Mouse (Mus musculus): ENCODE data around the gene Pinlyp.

DNA sequence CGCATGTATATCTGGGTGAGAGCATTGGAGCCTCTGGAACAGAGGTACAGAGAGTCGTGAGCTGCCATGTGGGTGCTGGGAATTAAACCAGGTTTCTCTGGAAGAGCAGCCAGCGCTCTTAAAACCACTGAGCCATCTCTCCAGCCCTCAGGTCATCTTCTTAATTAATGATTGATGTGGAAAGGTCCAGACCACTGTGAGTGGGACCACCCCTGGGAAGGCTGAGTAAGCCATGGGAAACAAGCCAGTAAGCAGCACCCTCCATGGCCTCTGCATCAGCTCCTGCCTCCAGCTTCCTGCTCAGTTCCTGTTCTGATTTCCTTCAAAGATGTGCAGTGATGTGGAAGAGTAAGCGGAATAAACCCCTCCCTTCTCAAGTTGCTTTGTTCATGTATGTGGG is 46.2 kb upstream of the Pinlyp start:
- TF ChIP-seq GATA1 (IDR thresholded peaks at IDR 0.05; ENCODE audit: low read length) = no peak
- TF ChIP-seq TAL1 (IDR thresholded peaks at IDR 0.05; ENCODE audit: low read length) = no peak
